Mouse (Mus musculus) cerebellum, postnatal 4 days (tissue): ENCODE results near the gene Glce.
A peak's percentile ranks its signal among the peaks of the same experiment; 100 is the strongest.

Experiments
- DNase-seq, 2 experiments: peaks; one replicate each; pipeline ENCODE4 v3.0.0; 2022; ENCODE audit warnings: low spot score in 2 of 2, mixed read lengths in 1 of 2

Glce gene

GRCm38 (mm10) chr9:62122508-62123215 is at the start of gene Glce:
Gene Glce, minus strand, starts transcription at chr9:62122655.
- DNase-seq = peak; percentile 95 to 98

DNA sequence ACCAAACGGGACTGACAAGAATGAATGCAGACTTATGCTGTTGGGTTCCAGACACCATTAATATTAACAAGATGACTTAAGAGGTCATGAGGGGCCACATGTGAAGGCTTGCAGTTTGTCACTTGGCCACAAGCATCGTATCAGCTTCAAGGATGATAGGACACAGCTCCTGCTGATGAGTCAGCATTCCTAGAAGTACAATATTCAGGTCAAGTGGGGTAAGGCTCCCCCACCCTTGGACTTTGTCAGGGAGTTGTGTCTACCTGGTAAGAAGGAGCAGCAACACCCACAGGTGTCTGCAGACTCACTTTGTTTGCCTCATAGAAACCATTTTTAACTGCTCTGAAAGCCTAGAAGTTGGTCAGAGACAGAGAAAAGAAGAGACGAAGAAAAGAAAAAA is 49.8 kb upstream of the Glce start:
- no peak for DNase-seq

GRCm38 (mm10) chr9:62170921-62171320 is 48.5 kb upstream of the Glce start:
- no peak for DNase-seq

GRCm38 (mm10) chr9:62166621-62167020 is 44.2 kb upstream of the Glce start:
- DNase-seq = no peak

DNA sequence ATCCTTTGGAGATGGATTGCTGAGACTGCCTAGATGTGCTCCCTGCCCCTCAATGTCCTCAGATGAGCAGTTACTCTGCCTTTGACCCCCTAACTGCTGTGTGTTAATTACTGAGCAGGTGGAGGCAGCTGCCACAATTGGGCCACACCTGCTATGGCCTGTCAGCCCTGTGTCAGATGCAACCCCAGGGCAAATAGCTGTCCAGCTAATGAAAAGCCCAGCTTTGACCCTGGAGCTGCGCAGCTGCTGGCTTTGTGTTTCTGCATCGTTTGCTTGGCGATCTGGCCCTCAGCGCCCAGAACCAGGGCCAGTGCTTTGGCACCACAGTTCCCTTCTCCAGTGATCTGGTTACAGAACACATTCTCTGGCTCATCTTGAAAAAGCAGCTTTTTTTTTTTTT is 43.7 kb upstream of the Glce start:
- peak in 1 of 2 experiments; percentile 50 for DNase-seq

DNA sequence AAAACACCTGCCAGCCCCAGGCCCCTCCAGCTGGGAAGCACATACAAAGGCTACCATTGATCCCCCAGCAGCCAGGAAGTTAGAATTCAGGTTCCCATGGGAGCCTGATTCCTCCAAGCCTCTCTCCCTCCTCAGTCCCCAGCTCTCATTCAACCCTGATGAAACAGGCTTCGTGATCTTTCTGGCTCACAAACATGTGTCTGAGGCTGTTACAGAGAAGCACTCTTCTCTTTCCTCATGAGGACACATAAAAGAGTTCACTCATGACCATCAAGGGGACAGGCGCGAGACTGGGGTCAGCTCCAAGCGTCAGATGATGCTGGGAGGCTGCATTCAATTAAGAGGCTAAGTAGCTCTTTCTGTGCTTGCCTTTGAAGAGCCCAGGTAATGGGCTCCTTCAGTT is 40.4 kb upstream of the Glce start:
- no peak for DNase-seq

DNA sequence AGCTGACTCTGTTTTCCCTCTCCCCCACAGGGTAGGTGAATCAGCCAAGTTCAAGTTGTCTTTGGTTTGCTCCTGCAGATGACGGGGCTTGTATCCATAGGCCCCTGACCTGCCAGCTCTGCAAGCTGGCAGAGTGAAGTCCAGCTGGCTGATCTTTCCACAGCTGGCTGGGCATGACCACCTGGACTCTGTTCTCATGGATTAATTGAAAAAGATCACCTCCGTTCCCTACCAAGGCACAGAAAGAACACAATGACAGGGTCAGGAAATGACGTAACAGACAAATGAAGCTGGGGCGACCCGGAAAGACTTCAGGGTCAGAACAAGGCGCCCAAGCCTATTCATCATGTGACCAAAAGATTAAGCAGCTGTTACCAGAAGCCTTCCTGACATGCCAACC is 38.3 kb upstream of the Glce start:
- no peak for DNase-seq

- DNase-seq = no peak
These were observed 36.3 kb upstream of the Glce start for GRCm38 (mm10) chr9:62158746-62159145.

GRCm38 (mm10) chr9:62155821-62156220 is 33.4 kb upstream of the Glce start:
- DNase-seq = no peak

GRCm38 (mm10) chr9:62155400-62155799 is 32.9 kb upstream of the Glce start:
- no peak for DNase-seq

DNA sequence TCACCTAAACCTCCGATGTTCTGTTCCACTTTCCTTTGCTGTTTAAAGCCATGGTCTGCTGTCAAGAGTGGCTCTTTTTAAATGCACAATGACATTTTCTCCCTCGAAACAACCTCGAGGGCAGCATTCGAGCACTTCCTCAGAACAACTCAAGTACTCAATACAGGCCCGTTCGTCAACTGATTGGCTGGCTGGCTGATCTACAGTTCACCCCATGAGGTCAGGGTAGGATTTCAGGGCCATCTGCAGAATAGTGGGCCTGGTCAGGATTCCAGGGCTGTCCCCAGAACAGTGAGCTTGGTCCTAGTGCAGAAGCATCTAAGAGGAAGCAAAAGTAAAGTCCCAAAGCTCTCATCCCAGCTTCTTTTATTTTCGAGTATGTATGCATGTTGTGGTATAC is 32.5 kb upstream of the Glce start:
- no peak for DNase-seq

- DNase-seq = peak in 1 of 2 experiments; percentile 31
These were observed 32.1 kb upstream of the Glce start for GRCm38 (mm10) chr9:62154551-62154950.

DNA sequence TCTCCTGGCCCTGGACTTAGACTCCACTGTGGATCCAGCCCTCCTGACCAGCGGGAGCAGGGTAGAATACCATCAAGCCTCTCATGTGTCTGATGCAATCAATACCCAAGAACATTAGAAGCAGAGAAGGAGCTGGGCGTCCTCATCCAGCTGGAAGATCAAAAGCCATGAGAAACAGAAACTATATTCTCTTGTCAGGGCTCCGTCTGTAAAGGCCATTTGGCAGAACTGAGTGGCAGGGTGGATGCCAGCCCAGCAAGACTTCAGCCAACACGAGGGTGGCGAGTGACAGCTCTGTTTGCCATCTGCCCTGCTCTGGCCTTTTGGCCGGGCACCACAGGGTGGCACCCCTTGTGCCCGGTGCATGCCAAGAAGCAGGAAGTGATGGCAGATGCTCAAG is 30.8 kb upstream of the Glce start:
- peak; percentile 36 to 90 for DNase-seq

DNA sequence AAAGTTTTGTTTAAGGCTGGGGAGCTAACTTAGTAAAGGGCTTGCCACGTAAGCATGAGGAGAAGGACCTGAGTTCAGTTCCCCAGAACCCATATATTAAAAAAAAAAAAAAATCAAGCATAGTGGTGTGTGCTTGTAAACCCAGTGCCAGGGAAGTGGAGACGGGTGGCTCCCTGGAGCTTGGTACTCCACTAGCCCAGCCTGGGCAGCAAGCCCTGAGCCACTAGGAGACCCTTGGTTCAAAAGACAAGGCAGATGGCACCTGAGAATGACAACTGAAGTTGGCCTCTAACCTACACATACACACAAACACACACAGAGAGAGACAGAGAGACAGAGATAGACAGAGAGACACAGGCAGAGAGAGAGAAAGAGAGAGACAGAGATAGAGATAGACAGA is 30.1 kb upstream of the Glce start:
- no peak for DNase-seq

GRCm38 (mm10) chr9:62145198-62145597 is 22.7 kb upstream of the Glce start:
- DNase-seq = no peak

DNA sequence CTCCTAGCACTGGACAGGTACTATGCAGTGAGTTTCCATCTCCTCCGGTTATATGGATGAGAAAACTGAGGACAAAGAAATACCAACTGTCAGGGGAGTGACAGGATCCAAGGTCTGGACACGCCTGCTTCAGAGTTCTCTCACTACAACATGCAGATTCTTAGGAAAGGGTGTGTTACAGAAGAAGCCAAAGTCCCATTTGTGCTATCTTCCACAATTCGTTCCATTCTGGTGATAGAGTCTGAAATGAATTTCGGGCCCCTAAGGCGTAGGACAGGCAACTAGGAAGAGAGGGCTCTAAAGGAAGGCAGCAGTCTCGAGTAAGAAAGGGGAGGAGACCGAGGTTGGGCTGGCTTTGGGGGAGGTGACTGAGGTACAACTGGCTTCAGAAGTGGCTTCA is 21.0 kb upstream of the Glce start:
- no peak for DNase-seq

GRCm38 (mm10) chr9:62139027-62139426 is 16.6 kb upstream of the Glce start:
- no peak for DNase-seq

- peak in 1 of 2 experiments; percentile 34 for DNase-seq
These were observed 14.8 kb upstream of the Glce start for GRCm38 (mm10) chr9:62137259-62137658.

GRCm38 (mm10) chr9:62132005-62132782 is 9.7 kb upstream of the Glce start:
- no peak for DNase-seq

- DNase-seq = no peak
These were observed 8.3 kb upstream of the Glce start for GRCm38 (mm10) chr9:62130746-62131145.

GRCm38 (mm10) chr9:62128056-62128455 is 5.6 kb upstream of the Glce start:
- DNase-seq = no peak

DNA sequence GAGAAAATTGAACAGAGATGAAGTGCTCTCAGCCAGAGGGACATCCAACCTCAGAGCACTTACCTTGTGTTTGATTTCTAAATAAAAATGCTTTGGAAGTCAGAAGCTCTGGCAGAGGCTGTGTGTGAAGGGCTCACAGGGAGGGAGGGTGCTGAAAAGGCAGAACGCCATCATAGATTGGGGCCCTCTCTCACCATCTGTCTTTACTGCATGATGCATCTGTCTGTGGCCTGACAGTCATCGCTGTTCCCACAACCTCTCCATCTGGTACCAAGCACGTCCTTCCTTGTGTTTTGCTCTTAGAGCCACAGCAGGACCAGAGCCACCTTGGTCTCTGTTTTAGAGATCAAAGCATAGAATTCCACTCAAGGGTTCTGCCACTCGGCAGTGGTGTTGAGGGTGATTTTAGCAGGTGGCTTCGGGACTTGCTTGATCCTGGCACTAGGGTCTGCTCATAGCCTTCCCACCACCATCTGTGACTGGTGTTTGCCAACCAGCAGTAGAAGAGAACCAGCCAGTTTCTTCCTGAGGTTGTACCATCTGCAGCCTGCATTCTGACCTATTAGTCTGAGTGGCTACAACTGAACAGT is 3.6 kb upstream of the Glce start:
- DNase-seq = peak in 1 of 2 experiments; percentile 30

- DNase-seq = no peak
These were observed 1.8 kb upstream of the Glce start for GRCm38 (mm10) chr9:62124266-62124665.
